Comparison of ENCODE assay signal across 13 mouse cellular contexts in genomic region chr4:119662976-119663375, GRCm38 (mm10). TPM values are rescaled to one million over a fixed set of nuclear protein-coding genes. Genes with fewer than 3 reads are reported as not detected.
DNase-seq lines count a peak whose midpoint lies in the region; TF ChIP-seq lines count a peak whose summit lies in the region.
"Had no signal": no experiment of that assay in that cellular context is flagged by ENCODE, and none has a peak within 500 bp of the region (broad histone marks: within the 10 kb centered on the region; RNA-seq: fewer than 3 reads in every experiment).

No protein-coding gene starts in this region.

- no peaks in the 10 kb centered on the region for H3K36me3 ChIP-seq in CH12.LX (replicated peaks in 1 of 2; ENCODE audit: control insufficient read depth in 1 of 2, insufficient read depth in 1 of 2, low read length in 1 of 2)
- H3K36me3 ChIP-seq: liver, embryonic 13.5 days; stomach, embryonic 15.5 days had no signal

- no peaks in the 10 kb centered on the region for H3K9me3 ChIP-seq in CH12.LX (replicated peaks; ENCODE audit: low read length)
- H3K9me3 ChIP-seq: liver, embryonic 13.5 days; stomach, embryonic 15.5 days had no signal

- no peak for TF ChIP-seq RAD21 in CH12.LX (IDR thresholded peaks at IDR 0.05; ENCODE audit: low read depth, low read length)

- dilution Hi-C loops in CH12.LX (cut with MboI; ENCODE audit: extremely low pct_ligation_motif_present, extremely low pct_unique_long_range_greater_than_20kb, low sequenced_read_pairs), result no loop called here

- peak overlapping the region; percentile 51 for H3K9ac ChIP-seq in CH12.LX (ENCODE audit: insufficient read depth, low read depth)
- H3K9ac ChIP-seq: liver, embryonic 13.5 days; stomach, embryonic 15.5 days had no signal

- peak overlapping the region; percentile 66 for H3K27ac ChIP-seq in gastrocnemius, adult 2 months
- H3K27ac ChIP-seq in CH12.LX (ENCODE audit: insufficient read depth, low read depth), result peak overlapping the region; percentile 71; the same call in 1 of the 2 replicates
- H3K27ac ChIP-seq: liver, embryonic 13.5 days; stomach, embryonic 15.5 days had no signal

- TF ChIP-seq POLR2A in CH12.LX (IDR thresholded peaks at IDR 0.05; ENCODE audit: low read depth, low read length), result no peak

- H3K4me2 ChIP-seq in CH12.LX (ENCODE audit: insufficient read depth, low read depth, poor library complexity, severe bottlenecking), result peak overlapping the region; percentile 92
- H3K4me2 ChIP-seq: liver, embryonic 13.5 days; stomach, embryonic 15.5 days had no signal

- peak; percentile 40 for DNase-seq in gastrocnemius, adult 2 months
- DNase-seq in gastrocnemius, postnatal 14 days, result no peak
- DNase-seq in CH12.LX (ENCODE audit: extremely low read depth), result peak; percentile 43
- peak; percentile 87 for DNase-seq in fibroblast of lung, adult 2 months (ENCODE audit: low read depth)
- DNase-seq in heart, postnatal 10 days, result peak; percentile 37 to 46
- DNase-seq in cerebellum, adult 18-20 months, result no peak
- DNase-seq in thymus, postnatal 4 days, result no peak
- DNase-seq in spleen, adult 18-20 months, result no peak
- DNase-seq: liver, embryonic 13.5 days had no signal

- intact Hi-C loops in gastrocnemius, adult 2 months (cut with DNase I), result no loop called here
- intact Hi-C loops in gastrocnemius, postnatal 14 days (cut with DNase I; ENCODE audit: low total_unique reads), result loop anchor here (10.0 kb wide), 1 partner anchor 418 kb away; no protein-coding TSS in a partner anchor
- intact Hi-C loops in heart, postnatal 10 days (cut with DNase I), result no loop called here

- H3K79me2 ChIP-seq in CH12.LX (replicated peaks; ENCODE audit: control insufficient read depth, extremely low read depth, insufficient read depth, poor library complexity, severe bottlenecking), result no peaks in the 10 kb centered on the region

- no peak for TF ChIP-seq EP300 in CH12.LX (IDR thresholded peaks at IDR 0.05; ENCODE audit: low read length)

- no peak overlapping the region for H3K4me3 ChIP-seq in gastrocnemius, adult 2 months
- peak overlapping the region; percentile 4 to 34 (median 13) for H3K4me3 ChIP-seq in CH12.LX (replicated peaks in 1 of 3; ENCODE audit: low read depth in 2 of 3, low read length in 2 of 3, poor library complexity in 1 of 3)
- H3K4me3 ChIP-seq: liver, embryonic 13.5 days; stomach, embryonic 15.5 days had no signal

- in situ Hi-C loops in CH12.LX (cut with MboI; ENCODE audit: low pct_ligation_motif_present, low pct_unique_long_range_greater_than_20kb, low sequenced_read_pairs), result loop anchor here (10.0 to 25.0 kb wide), 3 partner anchors 142 to 401 kb away; partner anchors contain the start of genes Cldn19, Ppcs and Zmynd12

- H3K4me1 ChIP-seq in CH12.LX (ENCODE audit: control insufficient read depth in 1 of 2, insufficient read depth in 2 of 2), result peaks cover 18 to 47% of the 10 kb centered on the region in 2 experiments
- H3K4me1 ChIP-seq: liver, embryonic 13.5 days; stomach, embryonic 15.5 days had no signal

- TF ChIP-seq CTCF in gastrocnemius, adult 2 months (IDR thresholded peaks at IDR 0.05), result no peak
- TF ChIP-seq CTCF in CH12.LX (conservative IDR thresholded peaks at IDR 0.05 in 1 of 2, IDR thresholded peaks at IDR 0.05 in 1 of 2; ENCODE audit: low read depth in 2 of 2, low read length in 2 of 2), result no peak

- no peaks in the 10 kb centered on the region for H3K27me3 ChIP-seq in CH12.LX (replicated peaks)
- H3K27me3 ChIP-seq: liver, embryonic 13.5 days; stomach, embryonic 15.5 days had no signal

TF ChIP-seq in CH12.LX, 34 proteins besides CTCF, POLR2A, EP300 and RAD21:
- no peak for TF ChIP-seq SIN3A (IDR thresholded peaks at IDR 0.05; ENCODE audit: low read length)
- no peak; the same call in 1 of the 2 replicates for TF ChIP-seq IRF4 (IDR thresholded peaks at IDR 0.05; ENCODE audit: low read depth, low read length)
- no peak for TF ChIP-seq ZMIZ1 (IDR thresholded peaks at IDR 0.05; ENCODE audit: low read depth, low read length)
- TF ChIP-seq E2F4 (IDR thresholded peaks at IDR 0.05; ENCODE audit: insufficient replicate concordance, low read depth, low read length), result no peak
- TF ChIP-seq HCFC1 (IDR thresholded peaks at IDR 0.05; ENCODE audit: low read depth, low read length), result no peak
- TF ChIP-seq MAFK (IDR thresholded peaks at IDR 0.05; ENCODE audit: insufficient replicate concordance, low read length), result no peak
- no peak for TF ChIP-seq MAX (IDR thresholded peaks at IDR 0.05; ENCODE audit: low read length)
- no peak for TF ChIP-seq ZC3H11A (IDR thresholded peaks at IDR 0.05; ENCODE audit: low read depth, low read length)
- TF ChIP-seq USF2 (conservative IDR thresholded peaks at IDR 0.05; ENCODE audit: low read depth, low read length), result no peak
- TF ChIP-seq UBTF (IDR thresholded peaks at IDR 0.05; ENCODE audit: low read depth, low read length), result no peak
- TF ChIP-seq ZNF384 (IDR thresholded peaks at IDR 0.05; ENCODE audit: low read depth, low read length), result no peak
- TF ChIP-seq ZKSCAN1 (IDR thresholded peaks at IDR 0.05; ENCODE audit: borderline replicate concordance, low read depth, low read length), result no peak
- no peak for TF ChIP-seq TBP (conservative IDR thresholded peaks at IDR 0.05; ENCODE audit: low read depth, low read length)
- TF ChIP-seq KAT2A (IDR thresholded peaks at IDR 0.05; ENCODE audit: insufficient replicate concordance, low read length), result no peak
- TF ChIP-seq ELF1 (IDR thresholded peaks at IDR 0.05; ENCODE audit: low read depth, low read length), result no peak
- TF ChIP-seq RCOR1 (conservative IDR thresholded peaks at IDR 0.05; ENCODE audit: low read depth, low read length), result no peak

RNA-seq across cellular contexts. Expression of gene Guca2b, which starts 4.2 kb away (rescaled TPM):
- total RNA-seq in gastrocnemius, adult 2 months (2021), result not detected
- total RNA-seq in gastrocnemius, postnatal 14 days (2021), result not detected
- total RNA-seq in CH12.LX (2012; rRNA removed) (2.3 TPM in 2 replicates), CH12.LX (2014; rRNA removed) (not detected in 2 replicates)
- polyA plus RNA-seq in CH12.LX (2012; ENCODE audit: insufficient read length, low read depth), result 1.1 and 1.7 TPM in 2 replicates
- not detected for total RNA-seq in heart, postnatal 10 days (2021)
- total RNA-seq: gastrocnemius, adult 8-10 months had no signal
- polyA plus RNA-seq: cortical plate, adult 2 months; inflammation-experienced regulatory T-cells, adult 6 months; liver, embryonic 13.5 days had no signal

RNA-seq across cellular contexts. Expression of gene Guca2a, which starts 25.5 kb away (rescaled TPM):
- total RNA-seq in gastrocnemius, adult 2 months (2021), result not detected
- not detected for total RNA-seq in gastrocnemius, postnatal 14 days (2021)
- total RNA-seq in CH12.LX (2012; rRNA removed) (not detected in 2 replicates), CH12.LX (2014; rRNA removed) (not detected in 2 replicates)
- not detected in 2 replicates for polyA plus RNA-seq in CH12.LX (2012; ENCODE audit: insufficient read length, low read depth)
- total RNA-seq in heart, postnatal 10 days (2021), result not detected
- total RNA-seq: gastrocnemius, adult 8-10 months had no signal
- polyA plus RNA-seq: cortical plate, adult 2 months; inflammation-experienced regulatory T-cells, adult 6 months; liver, embryonic 13.5 days had no signal

Comparison
In these comparisons a context has a peak if more than half of its experiments do, and no peak if none do; other contexts are left out.
1. DNase-seq: peak in gastrocnemius, adult 2 months (single experiment), CH12.LX (single experiment), fibroblast of lung, adult 2 months (single experiment) and heart, postnatal 10 days (2 of 2); none in gastrocnemius, postnatal 14 days (single experiment), cerebellum, adult 18-20 months (0 of 2), thymus, postnatal 4 days (single experiment) and spleen, adult 18-20 months (0 of 2).